Comparison of ENCODE assay signal across 23 mouse cellular contexts in the genomic region with DNA sequence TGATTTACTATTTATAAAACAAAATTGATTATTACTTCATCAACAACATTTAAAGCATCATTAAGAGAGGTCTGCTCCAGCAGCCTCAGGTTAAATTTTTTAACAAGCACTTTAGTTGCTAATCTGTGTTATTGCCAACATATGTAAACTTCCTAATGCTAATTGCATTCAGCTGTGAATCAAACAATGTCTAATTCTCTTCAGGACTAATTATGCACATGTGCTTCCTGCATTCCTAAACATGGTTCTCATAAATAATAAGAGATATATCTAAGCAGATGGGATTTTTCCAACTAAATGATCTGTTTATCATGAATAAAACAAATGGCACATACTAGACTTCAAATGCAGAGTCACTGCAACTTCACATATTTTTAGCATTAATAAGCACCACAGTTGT.
A peak's percentile ranks its signal among the peaks of the same experiment; 100 is the strongest.
DNase-seq lines count a peak whose midpoint lies in the region; ATAC-seq and TF ChIP-seq lines count a peak whose summit lies in the region.
"Had no signal": no experiment of that assay in that cellular context is flagged by ENCODE, and none has a peak within 500 bp of the region (broad histone marks: within the 10 kb centered on the region; RNA-seq: fewer than 3 reads in every experiment).

No protein-coding gene starts in this region.

- peaks cover 5% of the 10 kb centered on the region; the same call in 1 of the 2 replicates for H3K4me1 ChIP-seq in hindbrain, embryonic 13.5 days (replicated peaks)
- no peaks in the 10 kb centered on the region for H3K4me1 ChIP-seq in hindbrain, embryonic 10.5 days (replicated peaks)
- H3K4me1 ChIP-seq in midbrain, embryonic 14.5 days (ENCODE audit: control insufficient read depth, insufficient read depth, low read length) = no peaks in the 10 kb centered on the region
- no peaks in the 10 kb centered on the region for H3K4me1 ChIP-seq in midbrain, postnatal 0 days (ENCODE audit: insufficient read depth, low read length)
- peaks cover 12% of the 10 kb centered on the region; the same call in 1 of the 2 replicates for H3K4me1 ChIP-seq in forebrain, embryonic 13.5 days
- H3K4me1 ChIP-seq: liver, embryonic 15.5 days; neural tube, embryonic 12.5 days had no signal

- H3K9ac ChIP-seq in hindbrain, embryonic 13.5 days = no peak overlapping the region
- H3K9ac ChIP-seq in midbrain, embryonic 14.5 days (replicated peaks; ENCODE audit: low read length) = no peak overlapping the region
- no peak overlapping the region for H3K9ac ChIP-seq in midbrain, postnatal 0 days (replicated peaks; ENCODE audit: low read length, poor library complexity, severe bottlenecking)
- H3K9ac ChIP-seq in forebrain, embryonic 13.5 days = no peak overlapping the region
- H3K9ac ChIP-seq: limb, embryonic 12.5 days; liver, embryonic 15.5 days; neural tube, embryonic 12.5 days had no signal

- DNase-seq in hindbrain, embryonic 10.5 days (ENCODE audit: low spot score) = no peak
- peak; percentile 13 for DNase-seq in midbrain, embryonic 14.5 days
- DNase-seq in midbrain, postnatal 0 days (ENCODE audit: low spot score) = no peak
- peak; percentile 7 for DNase-seq in retina, embryonic 14.5 days (ENCODE audit: low spot score)
- DNase-seq in gastrocnemius, adult 8-10 months (ENCODE audit: low spot score in 2 of 2) = no peak
- no peak for DNase-seq in adrenal gland, adult 2 months
- DNase-seq: cerebellum, adult 2 months; cerebellum, postnatal 36 days; gastrocnemius, postnatal 14 days; heart, adult 2 months; heart, postnatal 36 days; kidney, postnatal 10 days; layer of hippocampus, adult 9-11 months; right cerebral cortex, postnatal 14 days; spleen, adult 18-20 months; thymus, postnatal 36 days had no signal

- TF ChIP-seq CTCF in midbrain, postnatal 0 days (IDR thresholded peaks at IDR 0.05) = no peak

- no peak overlapping the region for H3K27ac ChIP-seq in hindbrain, embryonic 13.5 days
- no peak overlapping the region for H3K27ac ChIP-seq in hindbrain, embryonic 10.5 days
- no peak overlapping the region for H3K27ac ChIP-seq in midbrain, embryonic 14.5 days (replicated peaks; ENCODE audit: low read depth, low read length)
- no peak overlapping the region for H3K27ac ChIP-seq in midbrain, postnatal 0 days (ENCODE audit: low read depth, low read length)
- no peak overlapping the region for H3K27ac ChIP-seq in forebrain, embryonic 13.5 days
- H3K27ac ChIP-seq: heart, adult 2 months; limb, embryonic 12.5 days; liver, embryonic 15.5 days; neural tube, embryonic 12.5 days had no signal

- H3K4me2 ChIP-seq in hindbrain, embryonic 13.5 days = no peak overlapping the region
- no peak overlapping the region for H3K4me2 ChIP-seq in midbrain, embryonic 14.5 days (ENCODE audit: low read length)
- no peak overlapping the region for H3K4me2 ChIP-seq in midbrain, postnatal 0 days (ENCODE audit: low read depth, low read length, poor library complexity, severe bottlenecking)
- no peak overlapping the region for H3K4me2 ChIP-seq in forebrain, embryonic 13.5 days
- H3K4me2 ChIP-seq: limb, embryonic 12.5 days; liver, embryonic 15.5 days; neural tube, embryonic 12.5 days had no signal

- H3K36me3 ChIP-seq in hindbrain, embryonic 13.5 days = no peaks in the 10 kb centered on the region
- H3K36me3 ChIP-seq in hindbrain, embryonic 10.5 days = no peaks in the 10 kb centered on the region
- no peaks in the 10 kb centered on the region for H3K36me3 ChIP-seq in midbrain, embryonic 14.5 days (ENCODE audit: control insufficient read depth, insufficient read depth, low read length)
- no peaks in the 10 kb centered on the region for H3K36me3 ChIP-seq in midbrain, postnatal 0 days (ENCODE audit: insufficient read depth, low read length)
- H3K36me3 ChIP-seq in forebrain, embryonic 13.5 days (ENCODE audit: poor library complexity, severe bottlenecking) = no peaks in the 10 kb centered on the region
- H3K36me3 ChIP-seq: G1E; limb, embryonic 12.5 days; liver, embryonic 15.5 days; neural tube, embryonic 12.5 days had no signal

- no peaks in the 10 kb centered on the region for H3K9me3 ChIP-seq in hindbrain, embryonic 13.5 days
- no peaks in the 10 kb centered on the region for H3K9me3 ChIP-seq in hindbrain, embryonic 10.5 days
- H3K9me3 ChIP-seq in midbrain, embryonic 14.5 days (ENCODE audit: control insufficient read depth, low read length) = no peaks in the 10 kb centered on the region
- H3K9me3 ChIP-seq in midbrain, postnatal 0 days (ENCODE audit: low read length) = no peaks in the 10 kb centered on the region
- no peaks in the 10 kb centered on the region for H3K9me3 ChIP-seq in forebrain, embryonic 13.5 days (replicated peaks)
- H3K9me3 ChIP-seq: G1E; limb, embryonic 12.5 days; liver, embryonic 15.5 days; neural tube, embryonic 12.5 days had no signal

- no peaks in the 10 kb centered on the region for H3K27me3 ChIP-seq in hindbrain, embryonic 13.5 days
- no peaks in the 10 kb centered on the region for H3K27me3 ChIP-seq in hindbrain, embryonic 10.5 days (ENCODE audit: insufficient read depth, poor library complexity, severe bottlenecking)
- no peaks in the 10 kb centered on the region for H3K27me3 ChIP-seq in midbrain, embryonic 14.5 days (ENCODE audit: control insufficient read depth, insufficient read depth, low read length)
- no peaks in the 10 kb centered on the region for H3K27me3 ChIP-seq in midbrain, postnatal 0 days (ENCODE audit: insufficient read depth, low read length)
- H3K27me3 ChIP-seq in forebrain, embryonic 13.5 days = no peaks in the 10 kb centered on the region
- H3K27me3 ChIP-seq: limb, embryonic 12.5 days; liver, embryonic 15.5 days; neural tube, embryonic 12.5 days had no signal

- 0 out of 2 replicates have a peak, but pooled peaks have one; percentile 36 for ATAC-seq in hindbrain, embryonic 13.5 days (ENCODE audit: low FRiP score)
- ATAC-seq in midbrain, embryonic 14.5 days (ENCODE audit: low FRiP score, low TSS enrichment) = no peak
- no peak for ATAC-seq in midbrain, postnatal 0 days (ENCODE audit: low FRiP score)
- peak; percentile 72 for ATAC-seq in forebrain, embryonic 13.5 days
- ATAC-seq: intestine, postnatal 0 days had no signal

- H3K4me3 ChIP-seq in hindbrain, embryonic 13.5 days = no peak overlapping the region
- no peak overlapping the region for H3K4me3 ChIP-seq in hindbrain, embryonic 10.5 days
- no peak overlapping the region for H3K4me3 ChIP-seq in midbrain, embryonic 14.5 days (replicated peaks; ENCODE audit: low read depth, low read length)
- no peak overlapping the region for H3K4me3 ChIP-seq in midbrain, postnatal 0 days (ENCODE audit: low read depth, low read length)
- no peak overlapping the region for H3K4me3 ChIP-seq in forebrain, embryonic 13.5 days
- H3K4me3 ChIP-seq: heart, adult 2 months; limb, embryonic 12.5 days; liver, embryonic 15.5 days; neural tube, embryonic 12.5 days had no signal

Comparison
In these comparisons a context has a peak if more than half of its experiments do, and no peak if none do; other contexts are left out.
1. DNase-seq: peak in midbrain, embryonic 14.5 days (single experiment) and retina, embryonic 14.5 days (single experiment); none in hindbrain, embryonic 10.5 days (single experiment), midbrain, postnatal 0 days (single experiment), gastrocnemius, adult 8-10 months (0 of 2) and adrenal gland, adult 2 months (single experiment).
2. ATAC-seq: peak in hindbrain, embryonic 13.5 days (single experiment) and forebrain, embryonic 13.5 days (single experiment); none in midbrain, embryonic 14.5 days (single experiment) and midbrain, postnatal 0 days (single experiment).